Comparison of ENCODE assay signal across 19 mouse cellular contexts in genomic region chr13:57732251-57732650, GRCm38 (mm10).
DNase-seq lines count a peak whose midpoint lies in the region; ATAC-seq and TF ChIP-seq lines count a peak whose summit lies in the region.
"Had no signal": no experiment of that assay in that cellular context is flagged by ENCODE, and none has a peak within 500 bp of the region (broad histone marks: within the 10 kb centered on the region; RNA-seq: fewer than 3 reads in every experiment).

No protein-coding gene starts in this region.

- H3K9me3 ChIP-seq in liver, postnatal 0 days (ENCODE audit: low read length) = no peaks in the 10 kb centered on the region
- H3K9me3 ChIP-seq in neural tube, embryonic 13.5 days = no peaks in the 10 kb centered on the region
- H3K9me3 ChIP-seq in neural tube, embryonic 15.5 days (replicated peaks) = no peaks in the 10 kb centered on the region
- H3K9me3 ChIP-seq: embryonic facial prominence, embryonic 10.5 days; forebrain, embryonic 13.5 days; hindbrain, embryonic 15.5 days had no signal

- no peak for TF ChIP-seq POLR2A in lung, adult 2 months (IDR thresholded peaks at IDR 0.05; ENCODE audit: borderline replicate concordance, extremely low read depth, low read depth, low read length)

- H3K4me3 ChIP-seq in liver, postnatal 0 days (ENCODE audit: low read depth, low read length) = no peak overlapping the region
- H3K4me3 ChIP-seq in neural tube, embryonic 13.5 days = no peak overlapping the region
- H3K4me3 ChIP-seq in neural tube, embryonic 15.5 days (replicated peaks) = no peak overlapping the region
- no peak overlapping the region for H3K4me3 ChIP-seq in lung, adult 2 months (replicated peaks; ENCODE audit: extremely low read depth, low read depth, low read length)
- H3K4me3 ChIP-seq: embryonic facial prominence, embryonic 10.5 days; forebrain, embryonic 13.5 days; heart, embryonic 12.5 days; hindbrain, embryonic 15.5 days had no signal

- no peak overlapping the region for H3K4me2 ChIP-seq in liver, postnatal 0 days (ENCODE audit: low read depth, low read length)
- H3K4me2 ChIP-seq in neural tube, embryonic 13.5 days = no peak overlapping the region
- no peak overlapping the region for H3K4me2 ChIP-seq in neural tube, embryonic 15.5 days
- H3K4me2 ChIP-seq: forebrain, embryonic 13.5 days; heart, embryonic 12.5 days; hindbrain, embryonic 15.5 days had no signal

- DNase-seq in liver = peak; percentile 24
- DNase-seq in liver, postnatal 0 days = no peak
- peak; percentile 86 for DNase-seq in ZHBTc4 (ENCODE audit: low read depth, low spot score)
- DNase-seq in lung, adult 2 months = no peak
- DNase-seq: adrenal gland, adult 2 months; adrenal gland, postnatal 25 days; cerebellum, adult 2 months; cerebellum, postnatal 10 days; forebrain, postnatal 0 days; gastrocnemius, postnatal 14 days; heart, postnatal 36 days had no signal

- H3K27ac ChIP-seq in liver, postnatal 0 days (ENCODE audit: low read depth) = no peak overlapping the region
- peak overlapping the region; percentile 81; the same call in 1 of the 2 replicates for H3K27ac ChIP-seq in neural tube, embryonic 13.5 days (replicated peaks)
- no peak overlapping the region; the same call in 1 of the 2 replicates for H3K27ac ChIP-seq in neural tube, embryonic 15.5 days (replicated peaks)
- H3K27ac ChIP-seq: embryonic facial prominence, embryonic 10.5 days; forebrain, embryonic 13.5 days; hindbrain, embryonic 15.5 days had no signal

- no peak overlapping the region for H3K9ac ChIP-seq in liver, postnatal 0 days (replicated peaks)
- no peak overlapping the region for H3K9ac ChIP-seq in neural tube, embryonic 13.5 days
- no peak overlapping the region for H3K9ac ChIP-seq in neural tube, embryonic 15.5 days (replicated peaks)
- H3K9ac ChIP-seq: forebrain, embryonic 13.5 days; forebrain, postnatal 0 days; heart, embryonic 12.5 days; hindbrain, embryonic 15.5 days had no signal

- TF ChIP-seq EP300 in liver, postnatal 0 days (IDR thresholded peaks at IDR 0.05; ENCODE audit: low read depth) = no peak

- no peaks in the 10 kb centered on the region for H3K27me3 ChIP-seq in liver, postnatal 0 days (ENCODE audit: insufficient read depth, low read length)
- H3K27me3 ChIP-seq in neural tube, embryonic 13.5 days = no peaks in the 10 kb centered on the region
- no peaks in the 10 kb centered on the region for H3K27me3 ChIP-seq in neural tube, embryonic 15.5 days (replicated peaks)
- H3K27me3 ChIP-seq: forebrain, embryonic 13.5 days; heart, embryonic 12.5 days; hindbrain, embryonic 15.5 days had no signal

- TF ChIP-seq CTCF in liver, postnatal 0 days (IDR thresholded peaks at IDR 0.05; ENCODE audit: low read depth) = no peak
- no peak for TF ChIP-seq CTCF in lung, adult 2 months (IDR thresholded peaks at IDR 0.05; ENCODE audit: insufficient read depth, low read length)

- ATAC-seq in liver, postnatal 0 days = no peak
- ATAC-seq in neural tube, embryonic 13.5 days (ENCODE audit: low read depth) = no peak
- no peak for ATAC-seq in neural tube, embryonic 15.5 days (ENCODE audit: low FRiP score)
- ATAC-seq: forebrain, embryonic 13.5 days; forebrain, postnatal 0 days; inflammation-experienced regulatory T-cells, adult 6 months had no signal

- H3K4me1 ChIP-seq in liver, postnatal 0 days (ENCODE audit: insufficient read depth) = no peaks in the 10 kb centered on the region
- peaks cover 46% of the 10 kb centered on the region for H3K4me1 ChIP-seq in neural tube, embryonic 13.5 days (replicated peaks)
- H3K4me1 ChIP-seq in neural tube, embryonic 15.5 days = peaks cover 43% of the 10 kb centered on the region
- H3K4me1 ChIP-seq in lung, adult 2 months (ENCODE audit: control insufficient read depth, insufficient read depth, low read length) = no peaks in the 10 kb centered on the region
- H3K4me1 ChIP-seq: forebrain, embryonic 13.5 days; heart, embryonic 12.5 days had no signal

- no peaks in the 10 kb centered on the region for H3K36me3 ChIP-seq in liver, postnatal 0 days (replicated peaks; ENCODE audit: insufficient read depth, low read length)
- H3K36me3 ChIP-seq in neural tube, embryonic 13.5 days = no peaks in the 10 kb centered on the region
- H3K36me3 ChIP-seq in neural tube, embryonic 15.5 days = no peaks in the 10 kb centered on the region
- H3K36me3 ChIP-seq: embryonic facial prominence, embryonic 10.5 days; G1E; heart, embryonic 12.5 days; hindbrain, embryonic 15.5 days had no signal

- WGBS in liver, postnatal 0 days (ENCODE audit: insufficient replicate concordance) = 62% methylated on average over 2 of the region's 2 CpGs
- 46% methylated on average over 2 of the region's 2 CpGs for WGBS in neural tube, embryonic 13.5 days
- WGBS in neural tube, embryonic 15.5 days = 52% methylated on average over 2 of the region's 2 CpGs
- 59% methylated on average over 2 of the region's 2 CpGs for WGBS in lung, adult 2 months

Comparison
In these comparisons a context has a peak if more than half of its experiments do, and no peak if none do; other contexts are left out.
1. DNase-seq: peak in liver (single experiment) and ZHBTc4 (single experiment); none in liver, postnatal 0 days (single experiment) and lung, adult 2 months (single experiment).